Comparison of ENCODE assay signal across 21 mouse cellular contexts in genomic region chr6:87304486-87304885, GRCm38 (mm10). TPM values are rescaled to one million over a fixed set of nuclear protein-coding genes. Genes with fewer than 3 reads are reported as not detected.
"Had no signal": no experiment of that assay in that cellular context is flagged by ENCODE, and none has a peak within 500 bp of the region (broad histone marks: within the 10 kb centered on the region; RNA-seq: fewer than 3 reads in every experiment).

No protein-coding gene starts in this region.

- H3K9ac ChIP-seq: kidney, embryonic 15.5 days; liver, embryonic 13.5 days; liver, postnatal 0 days; midbrain, embryonic 12.5 days; neural tube, embryonic 13.5 days had no signal

- ATAC-seq: liver, postnatal 0 days; midbrain, embryonic 16.5 days had no signal

- H3K4me2 ChIP-seq: kidney, embryonic 15.5 days; liver, embryonic 13.5 days; midbrain, embryonic 12.5 days; neural tube, embryonic 13.5 days had no signal

- H3K9me3 ChIP-seq: kidney, embryonic 15.5 days; liver, embryonic 13.5 days; midbrain, embryonic 12.5 days; neural tube, embryonic 13.5 days had no signal

- H3K4me3 ChIP-seq: kidney, embryonic 15.5 days; liver, embryonic 13.5 days; midbrain, embryonic 12.5 days; neural tube, embryonic 13.5 days had no signal

- H3K27me3 ChIP-seq: kidney, embryonic 15.5 days; liver, embryonic 13.5 days; midbrain, embryonic 12.5 days; neural tube, embryonic 13.5 days had no signal

- H3K27ac ChIP-seq: kidney, embryonic 15.5 days; liver, embryonic 13.5 days; macrophage; midbrain, embryonic 12.5 days; neural tube, embryonic 13.5 days had no signal

- DNase-seq: kidney, adult 2 months; kidney, postnatal 14 days; left cerebral cortex, postnatal 4 days; liver; liver, embryonic 13.5 days; liver, postnatal 0 days; retina, postnatal 1 day; right cerebral cortex, postnatal 4 days; spleen, adult 18-20 months; thymus, adult 18-20 months; thymus, postnatal 14 days had no signal

- H3K4me1 ChIP-seq: kidney, embryonic 15.5 days; liver, embryonic 13.5 days had no signal

- H3K36me3 ChIP-seq: liver, embryonic 13.5 days had no signal

RNA-seq across cellular contexts. Expression of gene Antxr1, which starts 31.1 kb away (rescaled TPM):
- total RNA-seq: megakaryocyte-erythroid progenitor cell, adult 5-6 weeks had no signal

RNA-seq across cellular contexts. Expression of gene Gkn1, which starts 46.3 kb away (rescaled TPM):
- total RNA-seq: layer of hippocampus, adult 8-10 months; layer of hippocampus, postnatal 14 days; left cerebral cortex, adult 18-20 months; left cerebral cortex, postnatal 10 days; left cerebral cortex, postnatal 4 days; megakaryocyte-erythroid progenitor cell, adult 5-6 weeks had no signal
- polyA plus RNA-seq: kidney, embryonic 15.5 days; liver, embryonic 13.5 days; liver, postnatal 0 days; macrophage; midbrain, embryonic 12.5 days; midbrain, embryonic 16.5 days; neural tube, embryonic 13.5 days had no signal
